In the genomic region with DNA sequence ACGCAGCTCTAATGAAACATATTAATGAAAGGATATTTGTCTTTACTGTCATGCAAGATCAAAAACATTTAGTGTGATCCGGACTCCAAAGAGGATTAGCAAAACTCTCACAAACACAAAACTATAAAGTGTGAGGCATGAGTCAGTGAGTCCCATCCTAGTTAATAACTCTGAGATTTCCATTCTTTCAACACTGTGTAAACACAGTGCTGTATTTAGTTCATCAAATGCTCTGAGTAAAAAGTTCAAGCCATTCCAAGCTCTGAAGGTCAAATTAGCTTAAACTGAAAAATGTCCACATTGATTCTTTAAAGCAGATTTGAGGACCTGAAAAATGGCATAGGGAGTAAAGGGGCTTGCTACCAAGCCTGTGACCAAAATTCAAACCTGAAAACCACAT, we compare ENCODE assay signal across 25 mouse cellular contexts. TPM values are rescaled to one million over a fixed set of nuclear protein-coding genes. Genes with fewer than 3 reads are reported as not detected.
DNase-seq lines count a peak whose midpoint lies in the region; ATAC-seq and TF ChIP-seq lines count a peak whose summit lies in the region.
"Had no signal": no experiment of that assay in that cellular context is flagged by ENCODE, and none has a peak within 500 bp of the region (broad histone marks: within the 10 kb centered on the region; RNA-seq: fewer than 3 reads in every experiment).

No protein-coding gene starts in this region.

- 21% methylated on average over 2 of the region's 2 CpGs for WGBS in liver, adult 2 months
- WGBS in liver, embryonic 12.5 days (ENCODE audit: insufficient replicate concordance): 48% methylated on average over 2 of the region's 2 CpGs
- 60% methylated on average over 2 of the region's 2 CpGs for WGBS in liver, postnatal 0 days (ENCODE audit: insufficient replicate concordance)
- 61% methylated on average over 2 of the region's 2 CpGs for WGBS in liver, embryonic 11.5 days

- no peak for ATAC-seq in liver, embryonic 12.5 days
- no peak for ATAC-seq in liver, postnatal 0 days
- no peak for ATAC-seq in liver, embryonic 11.5 days (replicated peaks; ENCODE audit: low FRiP score)
- ATAC-seq: activated CD4-positive, CD25-positive, alpha-beta regulatory T cell, adult 4 months; CD4-positive, CD25-positive, alpha-beta regulatory T cell, adult 4 months; Patski had no signal

- peaks cover 32% of the 10 kb centered on the region for H3K4me1 ChIP-seq in liver, adult 2 months (ENCODE audit: control insufficient read depth, insufficient read depth, low read length)
- H3K4me1 ChIP-seq in liver, embryonic 12.5 days: no peaks in the 10 kb centered on the region
- H3K4me1 ChIP-seq in liver, postnatal 0 days (ENCODE audit: insufficient read depth): 0 out of 2 replicates have a peak, but pooled peaks cover 3% of the 10 kb centered on the region
- H3K4me1 ChIP-seq in liver, embryonic 11.5 days (replicated peaks; ENCODE audit: control insufficient read depth, insufficient read depth, low read length): no peaks in the 10 kb centered on the region

- peak; percentile 93 for DNase-seq in liver, adult 2 months (ENCODE audit: extremely low read depth, low read depth, low spot score)
- peak; percentile 2 for DNase-seq in liver, postnatal 0 days
- DNase-seq in liver, embryonic 11.5 days (ENCODE audit: low spot score): no peak
- DNase-seq: adrenal gland, adult 2 months; adrenal gland, adult 8-10 months; adrenal gland, postnatal 10 days; adrenal gland, postnatal 14 days; adrenal gland, postnatal 25 days; adrenal gland, postnatal 36 days; B cell, adult 2 months; cerebellum, adult 11 months; cerebellum, adult 11-12 months; cerebellum, adult 18-20 months had no signal

- TF ChIP-seq EP300 in liver, postnatal 0 days (IDR thresholded peaks at IDR 0.05; ENCODE audit: low read depth): no peak; the same call in 1 of the 2 replicates

- no peaks in the 10 kb centered on the region for H3K27me3 ChIP-seq in liver, adult 2 months (ENCODE audit: control insufficient read depth, insufficient read depth, low read length)
- no peaks in the 10 kb centered on the region for H3K27me3 ChIP-seq in liver, embryonic 12.5 days (replicated peaks)
- H3K27me3 ChIP-seq in liver, postnatal 0 days (ENCODE audit: insufficient read depth, low read length): no peaks in the 10 kb centered on the region
- H3K27me3 ChIP-seq in liver, embryonic 11.5 days (replicated peaks; ENCODE audit: control insufficient read depth, insufficient read depth, low read length): no peaks in the 10 kb centered on the region

- H3K4me2 ChIP-seq in liver, embryonic 12.5 days: no peak overlapping the region
- H3K4me2 ChIP-seq in liver, postnatal 0 days (ENCODE audit: low read depth, low read length): no peak overlapping the region
- H3K4me2 ChIP-seq in liver, embryonic 11.5 days: no peak overlapping the region

- no peak for TF ChIP-seq POLR2A in liver, adult 2 months (IDR thresholded peaks at IDR 0.05; ENCODE audit: extremely low read depth, insufficient read depth, low read length)

- no peak for TF ChIP-seq CTCF in liver, adult 2 months (IDR thresholded peaks at IDR 0.05; ENCODE audit: low read depth, low read length)
- TF ChIP-seq CTCF in liver, postnatal 0 days (IDR thresholded peaks at IDR 0.05; ENCODE audit: low read depth): no peak

- H3K9ac ChIP-seq in liver, adult 2 months (ENCODE audit: low read depth, low read length): peak overlapping the region; percentile 58
- H3K9ac ChIP-seq in liver, embryonic 12.5 days: no peak overlapping the region
- no peak overlapping the region for H3K9ac ChIP-seq in liver, postnatal 0 days (replicated peaks)
- H3K9ac ChIP-seq in liver, embryonic 11.5 days (ENCODE audit: low read depth, low read length): no peak overlapping the region

- no peak overlapping the region for H3K4me3 ChIP-seq in liver, adult 2 months (ENCODE audit: insufficient read depth, low read depth, low read length)
- no peak overlapping the region for H3K4me3 ChIP-seq in liver, embryonic 12.5 days
- no peak overlapping the region for H3K4me3 ChIP-seq in liver, postnatal 0 days (ENCODE audit: low read depth, low read length)
- H3K4me3 ChIP-seq in liver, embryonic 11.5 days (ENCODE audit: low read depth, low read length): no peak overlapping the region

- H3K9me3 ChIP-seq in liver, embryonic 12.5 days (replicated peaks): no peaks in the 10 kb centered on the region
- H3K9me3 ChIP-seq in liver, postnatal 0 days (ENCODE audit: low read length): no peaks in the 10 kb centered on the region
- H3K9me3 ChIP-seq in liver, embryonic 11.5 days (ENCODE audit: control insufficient read depth, low read length): no peaks in the 10 kb centered on the region
- H3K9me3 ChIP-seq: G1E had no signal

- H3K36me3 ChIP-seq in liver, adult 2 months (ENCODE audit: control insufficient read depth, insufficient read depth, low read length): no peaks in the 10 kb centered on the region
- no peaks in the 10 kb centered on the region for H3K36me3 ChIP-seq in liver, embryonic 12.5 days
- H3K36me3 ChIP-seq in liver, postnatal 0 days (replicated peaks; ENCODE audit: insufficient read depth, low read length): no peaks in the 10 kb centered on the region
- H3K36me3 ChIP-seq in liver, embryonic 11.5 days (ENCODE audit: control insufficient read depth, insufficient read depth, low read length): no peaks in the 10 kb centered on the region
- H3K36me3 ChIP-seq: G1E had no signal

- H3K79me2 ChIP-seq in liver, adult 2 months (ENCODE audit: control insufficient read depth, insufficient read depth, low read length): peaks cover 15% of the 10 kb centered on the region; the same call in 1 of the 2 replicates

- H3K27ac ChIP-seq in liver, adult 2 months (replicated peaks; ENCODE audit: insufficient read depth, low read depth, low read length): peak overlapping the region; percentile 100
- no peak overlapping the region for H3K27ac ChIP-seq in liver, embryonic 12.5 days
- H3K27ac ChIP-seq in liver, postnatal 0 days (ENCODE audit: low read depth): peak overlapping the region; percentile 74
- no peak overlapping the region for H3K27ac ChIP-seq in liver, embryonic 11.5 days (ENCODE audit: low read depth, low read length)

RNA-seq across cellular contexts. Expression of a gene that starts 2.2 kb away (rescaled TPM):
- 1,462 and 1,614 TPM in 2 replicates for total RNA-seq in liver, adult 2 months (2014; rRNA removed)
- 1,097 and 1,209 TPM in 2 replicates for polyA plus RNA-seq in liver, adult 2 months (2012; rRNA removed)
- polyA plus RNA-seq in liver, embryonic 12.5 days (2016; fragmentation: Nextera tagmentation; extraction: Ambion mirVana): not detected in 2 replicates
- polyA plus RNA-seq in liver, postnatal 0 days (2015; fragmentation: Nextera tagmentation; extraction: Ambion mirVana): 745 and 764 TPM in 2 replicates
- not detected in 2 replicates for polyA plus RNA-seq in liver, embryonic 11.5 days (2014; fragmentation: Nextera tagmentation; extraction: Ambion mirVana)
- total RNA-seq: CH12.LX, ES-E14, G1E, MEL had no signal
- polyA plus RNA-seq: brain, embryonic 14.5 days; C2C12; CD4-positive, CD25-positive, alpha-beta regulatory T cell, adult 4 months; G1E; Patski had no signal

RNA-seq across cellular contexts. Expression of a gene that starts 16.2 kb away (rescaled TPM):
- 0.47 and 0.55 TPM in 2 replicates for total RNA-seq in liver, adult 2 months (2014; rRNA removed)
- polyA plus RNA-seq in liver, adult 2 months (2012; rRNA removed): 0.18 and 0.44 TPM in 2 replicates
- not detected in 2 replicates for polyA plus RNA-seq in liver, embryonic 12.5 days (2016; fragmentation: Nextera tagmentation; extraction: Ambion mirVana)
- 0.22 and 0.26 TPM in 2 replicates for polyA plus RNA-seq in liver, postnatal 0 days (2015; fragmentation: Nextera tagmentation; extraction: Ambion mirVana)
- polyA plus RNA-seq in liver, embryonic 11.5 days (2014; fragmentation: Nextera tagmentation; extraction: Ambion mirVana): 0.14 TPM in 1 of 2 replicates, not detected in the other
- total RNA-seq: CH12.LX, MEL had no signal
- polyA plus RNA-seq: activated CD4-positive, CD25-positive, alpha-beta regulatory T cell, adult 4 months; C2C12; G1E; Patski had no signal

RNA-seq across cellular contexts. Expression of a gene that starts 42.0 kb away (rescaled TPM):
- total RNA-seq in liver, adult 2 months (2014; rRNA removed): not detected in 2 replicates
- polyA plus RNA-seq in liver, adult 2 months (2012; rRNA removed): not detected in 2 replicates
- polyA plus RNA-seq in liver, embryonic 12.5 days (2016; fragmentation: Nextera tagmentation; extraction: Ambion mirVana): not detected in 2 replicates
- polyA plus RNA-seq in liver, postnatal 0 days (2015; fragmentation: Nextera tagmentation; extraction: Ambion mirVana): not detected in 2 replicates
- polyA plus RNA-seq in liver, embryonic 11.5 days (2014; fragmentation: Nextera tagmentation; extraction: Ambion mirVana): not detected in 2 replicates
- total RNA-seq: adrenal gland, adult 18-20 months; adrenal gland, adult 2 months; adrenal gland, adult 8-10 months; adrenal gland, postnatal 10 days; adrenal gland, postnatal 14 days; adrenal gland, postnatal 25 days; adrenal gland, postnatal 36 days; adrenal gland, postnatal 4 days; CH12.LX; ES-E14; MEL had no signal
- polyA plus RNA-seq: activated CD4-positive, CD25-positive, alpha-beta regulatory T cell, adult 4 months; adrenal gland, adult 2 months; brain, embryonic 14.5 days; C2C12; CD4-positive, CD25-positive, alpha-beta regulatory T cell, adult 4 months; G1E; Patski had no signal

RNA-seq across cellular contexts. Expression of a gene that starts 42.1 kb away (rescaled TPM):
- 0.37 TPM in 1 of 2 replicates, not detected in the other for total RNA-seq in liver, adult 2 months (2014; rRNA removed)
- polyA plus RNA-seq in liver, adult 2 months (2012; rRNA removed): not detected in 2 replicates
- not detected in 2 replicates for polyA plus RNA-seq in liver, embryonic 12.5 days (2016; fragmentation: Nextera tagmentation; extraction: Ambion mirVana)
- not detected in 2 replicates for polyA plus RNA-seq in liver, postnatal 0 days (2015; fragmentation: Nextera tagmentation; extraction: Ambion mirVana)
- not detected in 2 replicates for polyA plus RNA-seq in liver, embryonic 11.5 days (2014; fragmentation: Nextera tagmentation; extraction: Ambion mirVana)
- total RNA-seq: adrenal gland, adult 18-20 months; adrenal gland, adult 2 months; adrenal gland, adult 8-10 months; adrenal gland, postnatal 10 days; adrenal gland, postnatal 14 days; adrenal gland, postnatal 25 days; adrenal gland, postnatal 36 days; adrenal gland, postnatal 4 days; CH12.LX; ES-E14; G1E; MEL had no signal
- polyA plus RNA-seq: activated CD4-positive, CD25-positive, alpha-beta regulatory T cell, adult 4 months; adrenal gland, adult 2 months; brain, embryonic 14.5 days; C2C12; CD4-positive, CD25-positive, alpha-beta regulatory T cell, adult 4 months; G1E; Patski had no signal

RNA-seq across cellular contexts. Expression of a gene that starts 57.7 kb away (rescaled TPM):
- total RNA-seq in liver, adult 2 months (2014; rRNA removed): 141 and 173 TPM in 2 replicates
- polyA plus RNA-seq in liver, adult 2 months (2012; rRNA removed): 22.9 and 28.6 TPM in 2 replicates
- polyA plus RNA-seq in liver, embryonic 12.5 days (2016; fragmentation: Nextera tagmentation; extraction: Ambion mirVana): 1.0 and 1.3 TPM in 2 replicates
- 81.3 and 89.1 TPM in 2 replicates for polyA plus RNA-seq in liver, postnatal 0 days (2015; fragmentation: Nextera tagmentation; extraction: Ambion mirVana)
- polyA plus RNA-seq in liver, embryonic 11.5 days (2014; fragmentation: Nextera tagmentation; extraction: Ambion mirVana): 0.79 and 0.95 TPM in 2 replicates
- total RNA-seq: adrenal gland, postnatal 25 days; CH12.LX; MEL had no signal
- polyA plus RNA-seq: activated CD4-positive, CD25-positive, alpha-beta regulatory T cell, adult 4 months; adrenal gland, adult 2 months; brain, embryonic 14.5 days; C2C12; CD4-positive, CD25-positive, alpha-beta regulatory T cell, adult 4 months; G1E had no signal

Comparison
In these comparisons a context has a peak if more than half of its experiments do, and no peak if none do; other contexts are left out.
1. H3K27ac ChIP-seq: peak in liver, adult 2 months (single experiment) and liver, postnatal 0 days (single experiment); none in liver, embryonic 12.5 days (single experiment) and liver, embryonic 11.5 days (single experiment).
2. RNA of a gene that starts 2.2 kb away (polyA plus RNA-seq): 1,097 to 1,209 TPM in liver, adult 2 months and 745 to 764 TPM in liver, postnatal 0 days; not detected in liver, embryonic 12.5 days and not detected in liver, embryonic 11.5 days; every median in the first group is over 100 times any median in the second.